Mouse (Mus musculus): ENCODE results near the gene Kctd15. TPM values are rescaled to one million over a fixed set of nuclear protein-coding genes. Genes with fewer than 3 reads are reported as not detected.
A peak's percentile ranks its signal among the peaks of the same experiment; 100 is the strongest.

The Kctd15 gene
- total RNA-seq (2014; rRNA removed) (2.5 and 2.7 TPM in 2 replicates), polyA plus RNA-seq (2012; rRNA removed) (7.3 and 10.7 TPM in 2 replicates)

- Histone ChIP-seq H3K27me3 (ENCODE audit: control insufficient read depth, insufficient read depth, low read length) (no peaks in the 10 kb centered on the region), H3K9ac (ENCODE audit: low read depth, low read length) (peak within 1 kb of the TSS; percentile 81), H3K4me3 (ENCODE audit: insufficient read depth, low read depth, low read length) (peak within 1 kb of the TSS; percentile 77), H3K27ac (replicated peaks; ENCODE audit: insufficient read depth, low read depth, low read length) (peak within 1 kb of the TSS; percentile 98), H3K79me2 (ENCODE audit: control insufficient read depth, insufficient read depth, low read length) (no peaks in the 10 kb centered on the region; the same call in 1 of the 2 replicates), H3K36me3 (ENCODE audit: control insufficient read depth, insufficient read depth, low read length) (no peaks in the 10 kb centered on the region), H3K4me1 (ENCODE audit: control insufficient read depth, insufficient read depth, low read length) (peaks cover 19% of the 10 kb centered on the region)
- no peak for DNase-seq (ENCODE audit: extremely low read depth, low read depth, low spot score)
- WGBS, result 83% methylated on average over 5 of the region's 5 CpGs
- TF ChIP-seq POLR2A (IDR thresholded peaks at IDR 0.05; ENCODE audit: extremely low read depth, insufficient read depth, low read length) (no peak), CTCF (IDR thresholded peaks at IDR 0.05; ENCODE audit: low read depth, low read length) (no peak)
Measured at GRCm38 (mm10) chr7:34656632-34657031, at the start of gene Kctd15. Gene Kctd15, minus strand, starts transcription at chr7:34656732.

- DNase-seq (ENCODE audit: extremely low read depth, low read depth, low spot score), result peak; percentile 15
- no peaks in the 10 kb centered on the region for H3K79me2 ChIP-seq (ENCODE audit: control insufficient read depth, insufficient read depth, low read length)
- no peaks in the 10 kb centered on the region for H3K27me3 ChIP-seq (ENCODE audit: control insufficient read depth, insufficient read depth, low read length)
- H3K4me3 ChIP-seq (ENCODE audit: insufficient read depth, low read depth, low read length), result no peak overlapping the region
- 27% methylated on average over 4 of the region's 4 CpGs for WGBS
- no peaks in the 10 kb centered on the region for H3K4me1 ChIP-seq (ENCODE audit: control insufficient read depth, insufficient read depth, low read length)
- H3K9ac ChIP-seq (ENCODE audit: low read depth, low read length), result no peak overlapping the region
- H3K27ac ChIP-seq (replicated peaks; ENCODE audit: insufficient read depth, low read depth, low read length), result no peak overlapping the region
- TF ChIP-seq POLR2A (IDR thresholded peaks at IDR 0.05; ENCODE audit: extremely low read depth, insufficient read depth, low read length), result no peak
- no peak for TF ChIP-seq CTCF (IDR thresholded peaks at IDR 0.05; ENCODE audit: low read depth, low read length)
- no peaks in the 10 kb centered on the region for H3K36me3 ChIP-seq (ENCODE audit: control insufficient read depth, insufficient read depth, low read length)
Measured at GRCm38 (mm10) chr7:34704401-34704800, 47.9 kb upstream of the Kctd15 start.

GRCm38 (mm10) chr7:34703437-34703836 is 46.9 kb upstream of the Kctd15 start:
- H3K79me2 ChIP-seq (ENCODE audit: control insufficient read depth, insufficient read depth, low read length), result no peaks in the 10 kb centered on the region
- no peak for DNase-seq (ENCODE audit: extremely low read depth, low read depth, low spot score)
- no peaks in the 10 kb centered on the region for H3K4me1 ChIP-seq (ENCODE audit: control insufficient read depth, insufficient read depth, low read length)
- no peak overlapping the region for H3K9ac ChIP-seq (ENCODE audit: low read depth, low read length)
- TF ChIP-seq POLR2A (IDR thresholded peaks at IDR 0.05; ENCODE audit: extremely low read depth, insufficient read depth, low read length), result no peak
- TF ChIP-seq CTCF (IDR thresholded peaks at IDR 0.05; ENCODE audit: low read depth, low read length), result no peak
- no peak overlapping the region for H3K4me3 ChIP-seq (ENCODE audit: insufficient read depth, low read depth, low read length)
- H3K27me3 ChIP-seq (ENCODE audit: control insufficient read depth, insufficient read depth, low read length), result no peaks in the 10 kb centered on the region
- 64% methylated on average over 4 of the region's 4 CpGs for WGBS
- H3K27ac ChIP-seq (replicated peaks; ENCODE audit: insufficient read depth, low read depth, low read length), result no peak overlapping the region
- H3K36me3 ChIP-seq (ENCODE audit: control insufficient read depth, insufficient read depth, low read length), result no peaks in the 10 kb centered on the region

GRCm38 (mm10) chr7:34702718-34703351 is 46.3 kb upstream of the Kctd15 start:
- H3K27me3 ChIP-seq (ENCODE audit: control insufficient read depth, insufficient read depth, low read length), result no peaks in the 10 kb centered on the region
- no peak for DNase-seq (ENCODE audit: extremely low read depth, low read depth, low spot score)
- TF ChIP-seq POLR2A (IDR thresholded peaks at IDR 0.05; ENCODE audit: extremely low read depth, insufficient read depth, low read length) (no peak), CTCF (IDR thresholded peaks at IDR 0.05; ENCODE audit: low read depth, low read length) (no peak)
- H3K36me3 ChIP-seq (ENCODE audit: control insufficient read depth, insufficient read depth, low read length), result no peaks in the 10 kb centered on the region
- H3K4me1 ChIP-seq (ENCODE audit: control insufficient read depth, insufficient read depth, low read length), result no peaks in the 10 kb centered on the region
- 14% methylated on average over 11 of the region's 11 CpGs for WGBS
- no peaks in the 10 kb centered on the region for H3K79me2 ChIP-seq (ENCODE audit: control insufficient read depth, insufficient read depth, low read length)
- no peak overlapping the region for H3K4me3 ChIP-seq (ENCODE audit: insufficient read depth, low read depth, low read length)
- H3K9ac ChIP-seq (ENCODE audit: low read depth, low read length), result no peak overlapping the region
- no peak overlapping the region for H3K27ac ChIP-seq (replicated peaks; ENCODE audit: insufficient read depth, low read depth, low read length)

GRCm38 (mm10) chr7:34699888-34700287 is 43.4 kb upstream of the Kctd15 start:
- H3K9ac ChIP-seq (ENCODE audit: low read depth, low read length), result no peak overlapping the region

GRCm38 (mm10) chr7:34698221-34698620 is 41.7 kb upstream of the Kctd15 start:
- 86% methylated on average over 9 of the region's 9 CpGs for WGBS
- Histone ChIP-seq H3K4me3 (ENCODE audit: insufficient read depth, low read depth, low read length) (no peak overlapping the region), H3K79me2 (ENCODE audit: control insufficient read depth, insufficient read depth, low read length) (no peaks in the 10 kb centered on the region), H3K9ac (ENCODE audit: low read depth, low read length) (no peak overlapping the region), H3K27ac (replicated peaks; ENCODE audit: insufficient read depth, low read depth, low read length) (no peak overlapping the region), H3K27me3 (ENCODE audit: control insufficient read depth, insufficient read depth, low read length) (no peaks in the 10 kb centered on the region), H3K4me1 (ENCODE audit: control insufficient read depth, insufficient read depth, low read length) (no peaks in the 10 kb centered on the region), H3K36me3 (ENCODE audit: control insufficient read depth, insufficient read depth, low read length) (no peaks in the 10 kb centered on the region)
- no peak for DNase-seq (ENCODE audit: extremely low read depth, low read depth, low spot score)
- TF ChIP-seq CTCF (IDR thresholded peaks at IDR 0.05; ENCODE audit: low read depth, low read length), result no peak
- no peak for TF ChIP-seq POLR2A (IDR thresholded peaks at IDR 0.05; ENCODE audit: extremely low read depth, insufficient read depth, low read length)

More at GRCm38 (mm10) chr7:34699888-34700287, 43.4 kb upstream of the Kctd15 start:
- Histone ChIP-seq H3K27ac (replicated peaks; ENCODE audit: insufficient read depth, low read depth, low read length) (no peak overlapping the region), H3K27me3 (ENCODE audit: control insufficient read depth, insufficient read depth, low read length) (no peaks in the 10 kb centered on the region), H3K79me2 (ENCODE audit: control insufficient read depth, insufficient read depth, low read length) (no peaks in the 10 kb centered on the region), H3K36me3 (ENCODE audit: control insufficient read depth, insufficient read depth, low read length) (no peaks in the 10 kb centered on the region), H3K4me1 (ENCODE audit: control insufficient read depth, insufficient read depth, low read length) (no peaks in the 10 kb centered on the region), H3K4me3 (ENCODE audit: insufficient read depth, low read depth, low read length) (no peak overlapping the region)
- no peak for DNase-seq (ENCODE audit: extremely low read depth, low read depth, low spot score)
- TF ChIP-seq POLR2A (IDR thresholded peaks at IDR 0.05; ENCODE audit: extremely low read depth, insufficient read depth, low read length), result no peak
- no peak for TF ChIP-seq CTCF (IDR thresholded peaks at IDR 0.05; ENCODE audit: low read depth, low read length)
- WGBS, result 76% methylated on average over 3 of the region's 3 CpGs
